ENCODE assay signal across 8 mouse cellular contexts in the genomic region with DNA sequence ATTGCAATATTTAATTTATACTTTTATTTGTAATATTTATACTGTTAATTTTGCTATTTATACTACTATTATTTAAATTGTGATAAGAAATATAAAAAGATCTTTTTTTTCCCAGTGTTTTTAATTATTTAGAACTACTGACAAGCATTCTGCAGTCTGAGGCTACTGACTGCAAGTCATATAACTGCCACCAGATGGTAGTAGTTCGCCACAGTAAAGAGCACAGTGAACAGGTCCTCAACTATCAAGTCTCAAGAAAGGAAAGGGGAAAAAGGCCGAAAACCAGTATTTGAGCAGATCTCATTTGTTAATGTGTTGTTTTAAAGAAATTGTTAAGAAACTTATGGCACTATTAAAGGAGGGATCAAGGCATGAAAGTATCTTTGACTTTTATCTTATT.
A peak's percentile ranks its signal among the peaks of the same experiment; 100 is the strongest.
DNase-seq lines count a peak whose midpoint lies in the region; ATAC-seq lines count a peak whose summit lies in the region.
"Had no signal": no experiment of that assay in that cellular context is flagged by ENCODE, and none has a peak within 500 bp of the region (broad histone marks: within the 10 kb centered on the region; RNA-seq: fewer than 3 reads in every experiment).

No protein-coding gene starts in this region.

- no peaks in the 10 kb centered on the region for H3K36me3 ChIP-seq in midbrain, embryonic 15.5 days (replicated peaks)
- H3K36me3 ChIP-seq: heart, embryonic 13.5 days had no signal

- 19% methylated on average over 2 of the region's 2 CpGs for WGBS in midbrain, embryonic 15.5 days

- no peak overlapping the region for H3K9ac ChIP-seq in midbrain, embryonic 15.5 days
- H3K9ac ChIP-seq: heart, embryonic 13.5 days had no signal

- ATAC-seq in midbrain, embryonic 15.5 days (replicated peaks) = peak; percentile 85; the same call in 1 of the 2 replicates

- H3K4me2 ChIP-seq in midbrain, embryonic 15.5 days = no peak overlapping the region
- H3K4me2 ChIP-seq: heart, embryonic 13.5 days had no signal

- no peaks in the 10 kb centered on the region for H3K9me3 ChIP-seq in midbrain, embryonic 15.5 days
- H3K9me3 ChIP-seq: heart, embryonic 13.5 days had no signal

- DNase-seq in ovary, postnatal 14 days (ENCODE audit: low spot score) = peak; percentile 27
- DNase-seq in ovary, postnatal 10 days (ENCODE audit: low spot score) = no peak
- DNase-seq in adrenal gland, postnatal 36 days = peak; percentile 14 to 29
- peak; percentile 58 for DNase-seq in forelimb bud, embryonic 11.5 days (ENCODE audit: low read depth, low spot score)
- peak; percentile 34 for DNase-seq in layer of hippocampus, adult 9-11 months
- no peak for DNase-seq in ovary, adult 18-20 months (ENCODE audit: low spot score)

- H3K4me3 ChIP-seq in midbrain, embryonic 15.5 days = no peak overlapping the region
- H3K4me3 ChIP-seq: heart, embryonic 13.5 days had no signal

- no peaks in the 10 kb centered on the region for H3K4me1 ChIP-seq in midbrain, embryonic 15.5 days
- H3K4me1 ChIP-seq: heart, embryonic 13.5 days had no signal

- H3K27ac ChIP-seq in midbrain, embryonic 15.5 days = no peak overlapping the region
- H3K27ac ChIP-seq: heart, embryonic 13.5 days had no signal

- H3K27me3 ChIP-seq in midbrain, embryonic 15.5 days (replicated peaks) = no peaks in the 10 kb centered on the region
- H3K27me3 ChIP-seq: heart, embryonic 13.5 days had no signal

Comparison
In these comparisons a context has a peak if more than half of its experiments do, and no peak if none do; other contexts are left out.
1. DNase-seq: peak in ovary, postnatal 14 days (single experiment), adrenal gland, postnatal 36 days (2 of 2), forelimb bud, embryonic 11.5 days (single experiment) and layer of hippocampus, adult 9-11 months (single experiment); none in ovary, postnatal 10 days (single experiment) and ovary, adult 18-20 months (single experiment).